Mouse (Mus musculus) testis, adult 2 months (tissue): Measurements from ENCODE around the gene Smco1.

Source experiments
- CTCF ChIP-seq: fragments of 200-500 bp; IDR thresholded peaks from 2 replicates; pipeline ENCODE4 v1.5.1; 2012; ENCODE audit warnings: low read depth, mild to moderate bottlenecking, inconsistent platforms, low read length, moderate library complexity; ENCODE audit not compliant: control insufficient read depth, insufficient read depth, insufficient replicate concordance
- POLR2A ChIP-seq: fragments of 200-500 bp; IDR thresholded peaks from 2 replicates; pipeline ENCODE4 v1.6.1; 2012; ENCODE audit warnings: low read depth, mild to moderate bottlenecking, inconsistent platforms, low read length, moderate library complexity; ENCODE audit not compliant: control insufficient read depth

DNA sequence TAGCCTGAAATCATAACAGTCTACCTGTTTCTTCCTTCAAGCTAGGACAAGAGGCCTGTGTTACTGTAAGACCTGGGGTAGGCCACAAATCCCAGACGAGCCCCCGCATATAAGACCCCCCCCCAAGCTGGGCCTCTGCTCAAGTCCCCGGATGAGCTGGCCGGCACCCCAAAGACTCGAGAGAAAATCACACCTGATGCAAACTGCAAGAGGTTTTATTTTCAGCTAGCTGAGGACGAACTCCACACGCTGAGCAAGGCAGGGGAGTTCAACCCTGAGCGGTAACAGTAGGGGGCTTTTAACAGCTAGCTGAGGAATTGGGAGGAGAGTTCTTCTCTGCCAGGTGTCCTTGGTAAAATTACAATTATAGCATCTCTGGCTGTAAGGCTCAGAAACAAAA, 8.9 kb downstream of the Smco1 start:
- TF ChIP-seq CTCF: no peak
- TF ChIP-seq POLR2A: no peak
